Mouse (Mus musculus) brain, embryonic 18.5 days (tissue): ENCODE measurements around the gene Rbmy.
"Not testable (repeated sequence)": the region's sequence is repeated elsewhere in the genome, so short reads cannot be mapped to it uniquely, and the experiment has no call there.

Source experiments
- DNase-seq: peaks from one replicate; pipeline ENCODE4 v3.0.0-alpha.2; 2012; ENCODE audit warnings: low read depth, low spot score

Rbmy gene

GRCm38 (mm10) chrY:2830380-2830779 is at the start of gene Rbmy, which contains the start of gene Gm10256:
Gene Rbmy (plus strand): TSS chrY:2830680.
Gene Gm10256 (plus strand): TSS chrY:2830699.
- not testable (repeated sequence) for DNase-seq

GRCm38 (mm10) chrY:2796105-2796504 is 34.4 kb upstream of the Rbmy start, which contains the start of gene Gm4064:
Gene Gm4064 (minus strand): TSS chrY:2796205.
- not testable (repeated sequence) for DNase-seq
